Mouse (Mus musculus) limb, embryonic 15.5 days (tissue): ENCODE measurements at regions not wholly inside any gene's neighbourhood (a gene's known extent, or its start where the extent isn't known, plus 50 kb on each side); places are given as distances from the start of the nearest gene placed in this dataset.

ENCODE experiments used
- ATAC-seq: fragments of 200-750 bp; cut with Nextera tagmentation; 2 replicates; pipeline ENCODE4 v1.8.0; 2017; ENCODE audit warnings: low read depth, moderate TSS enrichment; ENCODE audit not compliant: insufficient number of reproducible peaks, low FRiP score, low TSS enrichment
- H3K27ac ChIP-seq: fragments of 300-500 bp; sonication (generic); 2 replicates; pipeline ENCODE4 v1.5.1; 2015; ENCODE audit warnings: moderate library complexity, mild to moderate bottlenecking, inconsistent platforms
- H3K27me3 ChIP-seq: fragments of 300-500 bp; sonication (generic); 2 replicates; pipeline ENCODE4 v1.6.1; 2015; ENCODE audit warnings: inconsistent platforms
- H3K36me3 ChIP-seq: fragments of 300-500 bp; sonication (generic); 2 replicates; pipeline ENCODE4 v1.6.1; 2015; ENCODE audit warnings: inconsistent platforms
- H3K4me1 ChIP-seq: fragments of 300-500 bp; sonication (generic); 2 replicates; pipeline ENCODE4 v1.6.1; 2015; ENCODE audit warnings: inconsistent platforms
- H3K4me2 ChIP-seq: fragments of 300-500 bp; sonication (generic); 2 replicates; pipeline ENCODE4 v1.6.1; 2015; ENCODE audit warnings: mild to moderate bottlenecking, inconsistent platforms
- H3K4me3 ChIP-seq: fragments of 300-500 bp; sonication (generic); 2 replicates; pipeline ENCODE4 v1.5.1; 2015; ENCODE audit warnings: mild to moderate bottlenecking, inconsistent platforms
- H3K9ac ChIP-seq: fragments of 300-500 bp; sonication (generic); 2 replicates; pipeline ENCODE4 v1.6.1; 2015; ENCODE audit warnings: inconsistent platforms
- H3K9me3 ChIP-seq: fragments of 300-500 bp; sonication (generic); 2 replicates; pipeline ENCODE4 v1.6.1; 2016; ENCODE audit warnings: inconsistent platforms
- WGBS: fragments of 180-500 bp; shearing (Covaris S2); methylation state at CpG from one replicate; pipeline ENCODE4 v1.1.7; 2015; 5-methylcytosine and 5-hydroxymethylcytosine counted together

- Histone ChIP-seq H3K36me3 (no peaks in the 10 kb centered on the region), H3K9ac (no peak overlapping the region), H3K27me3 (no peaks in the 10 kb centered on the region), H3K9me3 (no peaks in the 10 kb centered on the region), H3K27ac (no peak overlapping the region), H3K4me2 (no peak overlapping the region), H3K4me1 (no peaks in the 10 kb centered on the region), H3K4me3 (no peak overlapping the region)
- WGBS: 70% methylated on average over 6 of the region's 6 CpGs
- no peak for ATAC-seq
These were observed 365.3 kb downstream of the Pbx1 start for GRCm38 (mm10) chr1:168066810-168067209.

GRCm38 (mm10) chr1:168068003-168068919 is 363.8 kb downstream of the Pbx1 start:
- Histone ChIP-seq H3K9me3 (no peaks in the 10 kb centered on the region), H3K4me1 (no peaks in the 10 kb centered on the region), H3K36me3 (no peaks in the 10 kb centered on the region), H3K9ac (no peak overlapping the region), H3K4me2 (no peak overlapping the region), H3K4me3 (no peak overlapping the region), H3K27ac (no peak overlapping the region), H3K27me3 (no peaks in the 10 kb centered on the region)
- WGBS: 76% methylated on average over 9 of the region's 9 CpGs
- ATAC-seq: no peak

- whole genome bisulfite sequencing: 93% methylated on average over 1 of the region's 1 CpGs
- H3K4me3 ChIP-seq: no peak overlapping the region
- no peak overlapping the region for H3K27ac ChIP-seq
- H3K9ac ChIP-seq: no peak overlapping the region
- H3K27me3 ChIP-seq: no peaks in the 10 kb centered on the region
- H3K36me3 ChIP-seq: no peaks in the 10 kb centered on the region
- H3K4me1 ChIP-seq: no peaks in the 10 kb centered on the region
- H3K4me2 ChIP-seq: no peak overlapping the region
- no peaks in the 10 kb centered on the region for H3K9me3 ChIP-seq
- no peak for ATAC-seq
These were observed 363.0 kb downstream of the Pbx1 start for GRCm38 (mm10) chr1:168068920-168069590.
